Mouse (Mus musculus) hindbrain, embryonic 15.5 days (tissue): ENCODE data around the gene Dhodh. TPM values are rescaled to one million over a fixed set of nuclear protein-coding genes. Genes with fewer than 3 reads are reported as not detected.

Experiments used
- ATAC-seq: fragments of 200-750 bp; cut with Nextera tagmentation; 2 replicates; pipeline ENCODE4 v1.8.0; 2017; ENCODE audit warnings: low read depth, moderate number of reproducible peaks, moderate TSS enrichment; ENCODE audit not compliant: low FRiP score
- H3K27ac ChIP-seq: fragments of 300-500 bp; sonication (generic); replicated peaks from 2 replicates; pipeline ENCODE4 v1.5.1; 2015; ENCODE audit warnings: mild to moderate bottlenecking, inconsistent platforms
- H3K27me3 ChIP-seq: fragments of 300-500 bp; sonication (generic); 2 replicates; pipeline ENCODE4 v1.6.1; 2015; ENCODE audit warnings: control low read depth, inconsistent platforms
- H3K36me3 ChIP-seq: fragments of 300-500 bp; sonication (generic); 2 replicates; pipeline ENCODE4 v1.6.1; 2015; ENCODE audit warnings: control low read depth, inconsistent platforms
- H3K4me1 ChIP-seq: fragments of 300-500 bp; sonication (generic); replicated peaks from 2 replicates; pipeline ENCODE4 v1.6.1; 2015; ENCODE audit warnings: control low read depth, inconsistent platforms
- H3K4me2 ChIP-seq: fragments of 300-500 bp; sonication (generic); 2 replicates; pipeline ENCODE4 v1.6.1; 2015; ENCODE audit warnings: moderate library complexity, mild to moderate bottlenecking, inconsistent platforms
- H3K4me3 ChIP-seq: fragments of 300-500 bp; sonication (generic); 2 replicates; pipeline ENCODE4 v1.5.1; 2015; ENCODE audit warnings: mild to moderate bottlenecking, inconsistent platforms
- H3K9ac ChIP-seq: fragments of 300-500 bp; sonication (generic); 2 replicates; pipeline ENCODE4 v1.6.1; 2015; ENCODE audit warnings: inconsistent platforms
- H3K9me3 ChIP-seq: fragments of 300-500 bp; sonication (generic); 2 replicates; pipeline ENCODE4 v1.6.1; 2016; ENCODE audit warnings: control low read depth, inconsistent platforms
- WGBS: fragments of 180-500 bp; shearing (Covaris S2); methylation state at CpG from one replicate; pipeline ENCODE4 v1.1.7; 2015; 5-methylcytosine and 5-hydroxymethylcytosine counted together
- polyA plus RNA-seq: library from polyadenylated mRNA; unstranded; fragments of >200 nt; fragmentation: Nextera tagmentation; extraction: Ambion mirVana; gene quantifications from 2 replicates; pipeline ENCODE4 v1.2.1, GENCODE M21; 2015

Gene Dhodh
- polyA plus RNA-seq, 1 experiment from 2014 or later, result 30.5 TPM

- WGBS, result 59% methylated on average over 27 of the region's 27 CpGs
Measured at GRCm38 (mm10) chr8:109614243-109615210, 6.1 kb upstream of the Dhodh start, which contains the start of gene Pkd1l3. TSS of gene Pkd1l3 (plus strand) at chr8:109614517.

GRCm38 (mm10) chr8:109609153-109609502, 655 bp upstream of the Dhodh start:
- H3K27me3 ChIP-seq, result no peaks in the 10 kb centered on the region
- peaks cover 4% of the 10 kb centered on the region; the same call in 1 of the 2 replicates for H3K36me3 ChIP-seq
- H3K4me3 ChIP-seq, result peak overlapping the region; percentile 56
- H3K9me3 ChIP-seq, result no peaks in the 10 kb centered on the region
- no peak for ATAC-seq
- H3K4me1 ChIP-seq, result peaks cover 13% of the 10 kb centered on the region
- H3K9ac ChIP-seq, result peak overlapping the region; percentile 63
- H3K27ac ChIP-seq, result peak overlapping the region; percentile 90
- H3K4me2 ChIP-seq, result peak overlapping the region; percentile 77
- 25% methylated on average over 5 of the region's 5 CpGs for WGBS

More at GRCm38 (mm10) chr8:109614243-109615210, 6.1 kb upstream of the Dhodh start, which contains the start of gene Pkd1l3:
- Histone ChIP-seq H3K27ac (no peak within 1 kb of the TSS), H3K4me1 (no peaks in the 10 kb centered on the region; the same call in 1 of the 2 replicates), H3K9ac (no peak within 1 kb of the TSS), H3K4me3 (no peak within 1 kb of the TSS), H3K4me2 (peak within 1 kb of the TSS; percentile 19; the same call in 1 of the 2 replicates), H3K36me3 (no peaks in the 10 kb centered on the region), H3K27me3 (no peaks in the 10 kb centered on the region), H3K9me3 (no peaks in the 10 kb centered on the region)
- ATAC-seq, result no peak

GRCm38 (mm10) chr8:109607650-109608049, 823 bp downstream of the Dhodh start:
- Histone ChIP-seq H3K9ac (peak overlapping the region; percentile 50), H3K36me3 (peaks cover 5% of the 10 kb centered on the region; the same call in 1 of the 2 replicates), H3K4me3 (peak overlapping the region; percentile 56), H3K4me2 (peak overlapping the region; percentile 77), H3K9me3 (no peaks in the 10 kb centered on the region), H3K4me1 (peaks cover 13% of the 10 kb centered on the region), H3K27ac (peak overlapping the region; percentile 90; the same call in 1 of the 2 replicates), H3K27me3 (no peaks in the 10 kb centered on the region)
- WGBS, result 10% methylated on average over 12 of the region's 12 CpGs
- ATAC-seq, result no peak

DNA sequence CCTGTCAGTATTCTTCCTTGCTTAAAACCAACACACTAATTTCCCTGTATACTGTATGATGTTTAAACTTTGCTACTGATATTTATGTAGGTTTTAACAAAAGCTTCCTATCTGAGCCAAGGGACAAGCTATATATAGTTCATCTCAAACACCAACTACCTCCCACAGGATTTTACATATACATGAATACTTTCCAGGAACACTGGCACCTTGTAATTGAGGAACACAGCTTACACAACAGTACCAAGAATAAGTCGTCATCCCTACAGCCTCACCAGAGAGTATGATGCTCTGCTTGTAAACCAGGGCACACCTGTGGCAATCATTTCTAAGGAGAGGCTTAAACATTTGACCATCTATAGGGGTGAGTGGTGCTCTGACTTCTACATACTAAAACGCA, 1.7 kb downstream of the Dhodh start:
- H3K9ac ChIP-seq, result no peak overlapping the region
- 91% methylated on average over 2 of the region's 2 CpGs for WGBS
- H3K4me1 ChIP-seq, result peaks cover 13% of the 10 kb centered on the region
- peaks cover 10% of the 10 kb centered on the region; the same call in 1 of the 2 replicates for H3K36me3 ChIP-seq
- no peaks in the 10 kb centered on the region for H3K9me3 ChIP-seq
- no peak for ATAC-seq
- H3K27ac ChIP-seq, result no peak overlapping the region
- H3K4me3 ChIP-seq, result no peak overlapping the region
- H3K27me3 ChIP-seq, result no peaks in the 10 kb centered on the region
- H3K4me2 ChIP-seq, result no peak overlapping the region

DNA sequence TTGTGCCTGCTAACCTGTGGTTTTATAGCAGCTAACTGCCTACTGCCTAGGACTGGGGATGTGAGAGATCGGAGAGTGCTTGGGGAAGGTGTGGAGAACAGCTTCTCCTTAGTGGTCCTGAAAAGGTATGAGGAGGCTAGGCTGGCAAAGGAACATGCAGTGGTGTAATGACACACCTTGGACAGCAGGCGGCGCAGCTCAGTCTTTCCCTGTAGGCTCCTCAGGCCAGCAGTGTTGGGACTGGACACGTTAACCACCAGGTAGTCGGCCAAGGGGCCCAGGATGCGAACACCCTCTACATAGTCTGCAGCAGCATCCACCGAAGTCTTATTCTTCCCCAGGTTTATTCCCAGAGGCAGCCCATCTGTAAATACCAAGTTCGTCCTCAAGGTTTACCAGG, 12.6 kb downstream of the Dhodh start:
- H3K36me3 ChIP-seq, result peaks cover 13% of the 10 kb centered on the region; the same call in 1 of the 2 replicates
- no peak overlapping the region for H3K4me2 ChIP-seq
- H3K9me3 ChIP-seq, result no peaks in the 10 kb centered on the region
- no peak overlapping the region for H3K9ac ChIP-seq
- no peaks in the 10 kb centered on the region for H3K4me1 ChIP-seq
- no peaks in the 10 kb centered on the region for H3K27me3 ChIP-seq
- no peak overlapping the region for H3K4me3 ChIP-seq
- H3K27ac ChIP-seq, result no peak overlapping the region
- ATAC-seq, result no peak
- 58% methylated on average over 8 of the region's 8 CpGs for WGBS

GRCm38 (mm10) chr8:109593117-109593788, 15.2 kb downstream of the Dhodh start:
- Histone ChIP-seq H3K27ac (no peak overlapping the region), H3K9ac (no peak overlapping the region), H3K4me2 (no peak overlapping the region), H3K9me3 (no peaks in the 10 kb centered on the region), H3K36me3 (peaks cover 9% of the 10 kb centered on the region; the same call in 1 of the 2 replicates), H3K27me3 (no peaks in the 10 kb centered on the region), H3K4me3 (no peak overlapping the region), H3K4me1 (no peaks in the 10 kb centered on the region)
- ATAC-seq, result no peak
- WGBS, result 79% methylated on average over 6 of the region's 6 CpGs

- no peak overlapping the region for H3K4me3 ChIP-seq
- 82% methylated on average over 5 of the region's 5 CpGs for WGBS
- peaks cover 9% of the 10 kb centered on the region; the same call in 1 of the 2 replicates for H3K36me3 ChIP-seq
- H3K27ac ChIP-seq, result no peak overlapping the region
- H3K4me2 ChIP-seq, result no peak overlapping the region
- H3K4me1 ChIP-seq, result no peaks in the 10 kb centered on the region
- no peak overlapping the region for H3K9ac ChIP-seq
- ATAC-seq, result no peak
- H3K9me3 ChIP-seq, result no peaks in the 10 kb centered on the region
- H3K27me3 ChIP-seq, result no peaks in the 10 kb centered on the region
Measured at GRCm38 (mm10) chr8:109592164-109592563, 16.3 kb downstream of the Dhodh start.

DNA sequence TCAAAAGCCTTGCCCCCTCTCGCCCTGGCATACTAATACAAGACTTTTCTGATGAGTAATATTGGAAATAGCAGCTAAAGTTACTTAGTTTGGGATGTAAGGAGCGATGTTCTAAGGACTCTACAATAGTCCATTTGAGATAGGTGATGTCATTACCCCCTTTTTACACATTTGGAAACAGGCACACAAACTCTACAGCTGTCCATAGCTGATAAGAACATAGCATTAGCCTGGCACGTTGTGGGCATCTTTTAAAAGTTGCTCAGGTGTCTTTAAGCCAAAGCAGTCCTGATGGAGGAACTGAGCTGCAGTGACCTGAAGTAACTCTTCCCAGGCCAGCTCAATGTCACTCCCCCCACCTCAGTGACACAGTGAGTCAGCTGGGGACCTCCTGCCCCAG, 17.1 kb downstream of the Dhodh start:
- ATAC-seq, result no peak
- WGBS, result 91% methylated on average over 3 of the region's 3 CpGs
- no peak overlapping the region for H3K9ac ChIP-seq
- no peak overlapping the region for H3K4me2 ChIP-seq
- no peaks in the 10 kb centered on the region for H3K27me3 ChIP-seq
- no peaks in the 10 kb centered on the region for H3K9me3 ChIP-seq
- H3K36me3 ChIP-seq, result peaks cover 9% of the 10 kb centered on the region; the same call in 1 of the 2 replicates
- no peak overlapping the region for H3K27ac ChIP-seq
- H3K4me3 ChIP-seq, result no peak overlapping the region
- no peaks in the 10 kb centered on the region for H3K4me1 ChIP-seq

DNA sequence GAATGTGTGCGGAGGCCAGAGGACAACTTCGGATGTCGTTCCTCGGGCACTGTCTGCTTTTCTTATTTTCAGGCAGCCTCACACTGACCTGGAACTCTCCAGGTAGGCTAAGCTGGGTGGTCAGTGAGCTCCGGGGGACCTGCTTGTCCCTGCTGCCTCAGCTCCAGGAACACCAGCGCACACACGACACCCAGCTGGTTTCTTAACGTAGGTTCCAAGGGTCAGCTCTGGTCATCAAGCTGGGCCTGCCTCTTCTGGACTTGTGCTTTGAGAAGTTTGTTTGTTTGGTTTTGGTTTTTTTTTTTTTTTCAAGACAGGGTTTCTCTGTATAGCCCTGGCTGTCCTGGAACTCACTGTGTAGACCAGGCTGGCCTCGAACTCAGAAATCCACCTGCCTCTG, 17.6 kb downstream of the Dhodh start:
- 86% methylated on average over 9 of the region's 9 CpGs for WGBS
- no peak for ATAC-seq
- Histone ChIP-seq H3K4me3 (no peak overlapping the region), H3K4me2 (no peak overlapping the region), H3K9ac (no peak overlapping the region), H3K36me3 (peaks cover 9% of the 10 kb centered on the region; the same call in 1 of the 2 replicates), H3K27me3 (no peaks in the 10 kb centered on the region), H3K9me3 (no peaks in the 10 kb centered on the region), H3K4me1 (no peaks in the 10 kb centered on the region), H3K27ac (no peak overlapping the region)

GRCm38 (mm10) chr8:109586972-109587504, 21.4 kb downstream of the Dhodh start:
- H3K27ac ChIP-seq, result no peak overlapping the region
- H3K36me3 ChIP-seq, result no peaks in the 10 kb centered on the region
- H3K9me3 ChIP-seq, result no peaks in the 10 kb centered on the region
- H3K4me1 ChIP-seq, result no peaks in the 10 kb centered on the region
- ATAC-seq, result no peak
- H3K9ac ChIP-seq, result no peak overlapping the region
- H3K4me3 ChIP-seq, result no peak overlapping the region
- no peaks in the 10 kb centered on the region for H3K27me3 ChIP-seq
- WGBS, result 70% methylated on average over 7 of the region's 7 CpGs
- no peak overlapping the region for H3K4me2 ChIP-seq

- Histone ChIP-seq H3K27me3 (no peaks in the 10 kb centered on the region), H3K36me3 (no peaks in the 10 kb centered on the region), H3K9ac (no peak overlapping the region), H3K9me3 (no peaks in the 10 kb centered on the region), H3K27ac (no peak overlapping the region), H3K4me3 (no peak overlapping the region), H3K4me2 (no peak overlapping the region), H3K4me1 (no peaks in the 10 kb centered on the region)
- no peak for ATAC-seq
Measured at GRCm38 (mm10) chr8:109585652-109586051, 22.8 kb downstream of the Dhodh start.

GRCm38 (mm10) chr8:109584830-109585229, 23.6 kb downstream of the Dhodh start:
- no peak overlapping the region for H3K4me3 ChIP-seq
- H3K4me1 ChIP-seq, result no peaks in the 10 kb centered on the region
- H3K9ac ChIP-seq, result no peak overlapping the region
- no peak overlapping the region for H3K27ac ChIP-seq
- ATAC-seq, result no peak
- WGBS, result 93% methylated on average over 3 of the region's 3 CpGs
- no peaks in the 10 kb centered on the region for H3K9me3 ChIP-seq
- H3K27me3 ChIP-seq, result no peaks in the 10 kb centered on the region
- no peaks in the 10 kb centered on the region for H3K36me3 ChIP-seq
- H3K4me2 ChIP-seq, result no peak overlapping the region
